Comparison of ENCODE assay signal across 8 mouse cellular contexts in genomic region chr13:59668501-59669093, GRCm38 (mm10). TPM values are rescaled to one million over a fixed set of nuclear protein-coding genes. Genes with fewer than 3 reads are reported as not detected.
DNase-seq lines count a peak whose midpoint lies in the region; ATAC-seq and TF ChIP-seq lines count a peak whose summit lies in the region.

No protein-coding gene starts in this region.

- 0 out of 2 replicates have a peak, but pooled peaks have one; percentile 34 for TF ChIP-seq EP300 in heart, adult 2 months (IDR thresholded peaks at IDR 0.05; ENCODE audit: insufficient read depth, low read depth, low read length)

- no peak overlapping the region for H3K4me2 ChIP-seq in forebrain, embryonic 13.5 days

- H3K9ac ChIP-seq in heart, adult 2 months (ENCODE audit: low read depth, low read length), result no peak overlapping the region
- H3K9ac ChIP-seq in forebrain, embryonic 13.5 days, result no peak overlapping the region

- H3K27me3 ChIP-seq in thymus, adult 2 months (ENCODE audit: control insufficient read depth, insufficient read depth, low read length), result no peaks in the 10 kb centered on the region
- no peaks in the 10 kb centered on the region for H3K27me3 ChIP-seq in heart, adult 2 months (ENCODE audit: control insufficient read depth, insufficient read depth, low read length)
- H3K27me3 ChIP-seq in forebrain, embryonic 13.5 days, result no peaks in the 10 kb centered on the region

- no peak overlapping the region for H3K4me3 ChIP-seq in thymus, adult 2 months (ENCODE audit: control insufficient read depth, insufficient read depth, low read length)
- H3K4me3 ChIP-seq in heart, adult 2 months, result no peak overlapping the region; the same call in 1 of the 2 replicates
- no peak overlapping the region for H3K4me3 ChIP-seq in forebrain, embryonic 13.5 days

- intact Hi-C loops in heart, adult 2 months (cut with DNase I), result no loop called here
- intact Hi-C loops in left cerebral cortex, postnatal 4 days (cut with DNase I), result no loop called here

- peaks cover 12% of the 10 kb centered on the region for H3K4me1 ChIP-seq in thymus, adult 2 months (replicated peaks; ENCODE audit: control insufficient read depth, insufficient read depth, low read length)
- H3K4me1 ChIP-seq in heart, adult 2 months (ENCODE audit: control insufficient read depth, insufficient read depth, low read length), result peaks cover 3% of the 10 kb centered on the region
- H3K4me1 ChIP-seq in forebrain, embryonic 13.5 days, result peaks cover 22% of the 10 kb centered on the region

- peak overlapping the region; percentile 47; the same call in 1 of the 2 replicates for H3K27ac ChIP-seq in thymus, adult 2 months (ENCODE audit: control insufficient read depth, insufficient read depth, low read length)
- peak overlapping the region; percentile 77 for H3K27ac ChIP-seq in heart, adult 2 months
- H3K27ac ChIP-seq in forebrain, embryonic 13.5 days, result no peak overlapping the region

- no peaks in the 10 kb centered on the region for H3K9me3 ChIP-seq in forebrain, embryonic 13.5 days (replicated peaks)

- no peak for TF ChIP-seq POLR2A in thymus, adult 2 months (IDR thresholded peaks at IDR 0.05; ENCODE audit: control insufficient read depth, extremely low read depth, insufficient read depth, low read length, poor library complexity)
- peak; percentile 48; the same call in 1 of the 2 replicates for TF ChIP-seq POLR2A in heart, adult 2 months (IDR thresholded peaks at IDR 0.05; ENCODE audit: insufficient read depth, low read depth, low read length)

- 18% methylated on average over 11 of the region's 11 CpGs for WGBS in thymus, adult 2 months
- WGBS in heart, adult 2 months, result 28% methylated on average over 11 of the region's 11 CpGs
- 81% methylated on average over 11 of the region's 11 CpGs for WGBS in forebrain, embryonic 13.5 days

- no peak for TF ChIP-seq CTCF in thymus, adult 2 months (IDR thresholded peaks at IDR 0.05; ENCODE audit: borderline replicate concordance, control insufficient read depth, extremely low read depth, insufficient read depth, low read length, poor library complexity)
- TF ChIP-seq CTCF in heart, adult 2 months (IDR thresholded peaks at IDR 0.05), result no peak

- peak; percentile 14 for DNase-seq in thymus, adult 2 months
- no peak for DNase-seq in thymus, postnatal 10 days (ENCODE audit: low spot score in 2 of 2)
- DNase-seq in heart, adult 2 months, result peak; percentile 64 to 76
- peak; percentile 27 for DNase-seq in kidney, postnatal 14 days
- peak; percentile 82 for DNase-seq in yolk sac, embryonic 10.5 days (ENCODE audit: low spot score)
- no peak for DNase-seq in left cerebral cortex, postnatal 4 days

- H3K36me3 ChIP-seq in thymus, adult 2 months (ENCODE audit: control insufficient read depth, insufficient read depth, low read length), result no peaks in the 10 kb centered on the region
- H3K36me3 ChIP-seq in heart, adult 2 months (ENCODE audit: control insufficient read depth, insufficient read depth, low read length), result 0 out of 2 replicates have a peak, but pooled peaks cover 2% of the 10 kb centered on the region
- H3K36me3 ChIP-seq in forebrain, embryonic 13.5 days (ENCODE audit: poor library complexity, severe bottlenecking), result peaks cover 29% of the 10 kb centered on the region

- no peaks in the 10 kb centered on the region for H3K79me2 ChIP-seq in heart, adult 2 months (replicated peaks; ENCODE audit: control insufficient read depth, insufficient read depth, low read length)

- peak; percentile 79 for ATAC-seq in megakaryocyte progenitor cell, adult 5-6 weeks (replicated peaks; ENCODE audit: poor library complexity)
- ATAC-seq in forebrain, embryonic 13.5 days, result no peak

RNA-seq across cellular contexts. Expression of gene Golm1, which starts 7.0 kb away (rescaled TPM):
- 3.2 and 4.4 TPM in 2 replicates for polyA plus RNA-seq in thymus, adult 2 months (2012; rRNA removed)
- 10 to 100 TPM; 11.4 to 16.2 TPM for total RNA-seq in heart, adult 2 months (2021)
- 6.5 and 8.8 TPM in 2 replicates for polyA plus RNA-seq in heart, adult 2 months (2012; rRNA removed)
- 11.8 and 14.3 TPM in 2 replicates for total RNA-seq in megakaryocyte progenitor cell, adult 5-6 weeks (2015)
- total RNA-seq in megakaryocyte progenitor cell, adult 5-6 weeks (2017), result 18.5 and 26.2 TPM in 2 replicates
- 76.4 and 80.6 TPM in 2 replicates for polyA plus RNA-seq in forebrain, embryonic 13.5 days (2015; fragmentation: Nextera tagmentation; extraction: Ambion mirVana)
- total RNA-seq in left cerebral cortex, postnatal 4 days (2021), result 10 to 100 TPM; 15.5 to 16.5 TPM

RNA-seq across cellular contexts. Expression of gene 4921517D22Rik, which starts 25.3 kb away (rescaled TPM):
- polyA plus RNA-seq in thymus, adult 2 months (2012; rRNA removed), result not detected in 2 replicates
- not detected for total RNA-seq in heart, adult 2 months (2021)
- polyA plus RNA-seq in heart, adult 2 months (2012; rRNA removed), result not detected in 2 replicates
- 0.05 TPM in 1 of 2 replicates, not detected in the other for total RNA-seq in megakaryocyte progenitor cell, adult 5-6 weeks (2015)
- total RNA-seq in megakaryocyte progenitor cell, adult 5-6 weeks (2017), result not detected in 2 replicates
- not detected in 2 replicates for polyA plus RNA-seq in forebrain, embryonic 13.5 days (2015; fragmentation: Nextera tagmentation; extraction: Ambion mirVana)
- not detected for total RNA-seq in left cerebral cortex, postnatal 4 days (2021)

RNA-seq across cellular contexts. Expression of gene Spata31d1a, which starts 41.5 kb away (rescaled TPM):
- polyA plus RNA-seq in thymus, adult 2 months (2012; rRNA removed), result 0.03 and 0.08 TPM in 2 replicates
- not detected for total RNA-seq in heart, adult 2 months (2021)
- 0.09 and 0.14 TPM in 2 replicates for polyA plus RNA-seq in heart, adult 2 months (2012; rRNA removed)
- total RNA-seq in megakaryocyte progenitor cell, adult 5-6 weeks (2015), result not detected in 2 replicates
- not detected in 2 replicates for total RNA-seq in megakaryocyte progenitor cell, adult 5-6 weeks (2017)
- polyA plus RNA-seq in forebrain, embryonic 13.5 days (2015; fragmentation: Nextera tagmentation; extraction: Ambion mirVana), result 0.05 TPM in 1 of 2 replicates, not detected in the other
- total RNA-seq in left cerebral cortex, postnatal 4 days (2021), result under 1 TPM; 0.46 to 0.48 TPM

RNA-seq across cellular contexts. Expression of gene Spata31d1b, which starts 43.5 kb away (rescaled TPM):
- 0.69 and 1.00 TPM in 2 replicates for polyA plus RNA-seq in thymus, adult 2 months (2012; rRNA removed)
- total RNA-seq in heart, adult 2 months (2021), result not detected
- polyA plus RNA-seq in heart, adult 2 months (2012; rRNA removed), result 0.03 and 0.04 TPM in 2 replicates
- total RNA-seq in megakaryocyte progenitor cell, adult 5-6 weeks (2015), result not detected in 2 replicates
- not detected in 2 replicates for total RNA-seq in megakaryocyte progenitor cell, adult 5-6 weeks (2017)
- not detected in 2 replicates for polyA plus RNA-seq in forebrain, embryonic 13.5 days (2015; fragmentation: Nextera tagmentation; extraction: Ambion mirVana)
- total RNA-seq in left cerebral cortex, postnatal 4 days (2021), result not detected

Comparison
In these comparisons a context has a peak if more than half of its experiments do, and no peak if none do; other contexts are left out.
1. DNase-seq: peak in thymus, adult 2 months (single experiment), heart, adult 2 months (2 of 2), kidney, postnatal 14 days (single experiment) and yolk sac, embryonic 10.5 days (single experiment); none in thymus, postnatal 10 days (0 of 2) and left cerebral cortex, postnatal 4 days (single experiment).